Mouse (Mus musculus) testis, adult 2 months (tissue): ENCODE data around the gene Celsr1.

Source experiments
- CTCF ChIP-seq: fragments of 200-500 bp; IDR thresholded peaks from 2 replicates; pipeline ENCODE4 v1.5.1; 2012; ENCODE audit warnings: low read depth, mild to moderate bottlenecking, inconsistent platforms, low read length, moderate library complexity; ENCODE audit not compliant: control insufficient read depth, insufficient read depth, insufficient replicate concordance
- POLR2A ChIP-seq: fragments of 200-500 bp; IDR thresholded peaks from 2 replicates; pipeline ENCODE4 v1.6.1; 2012; ENCODE audit warnings: low read depth, mild to moderate bottlenecking, inconsistent platforms, low read length, moderate library complexity; ENCODE audit not compliant: control insufficient read depth

DNA sequence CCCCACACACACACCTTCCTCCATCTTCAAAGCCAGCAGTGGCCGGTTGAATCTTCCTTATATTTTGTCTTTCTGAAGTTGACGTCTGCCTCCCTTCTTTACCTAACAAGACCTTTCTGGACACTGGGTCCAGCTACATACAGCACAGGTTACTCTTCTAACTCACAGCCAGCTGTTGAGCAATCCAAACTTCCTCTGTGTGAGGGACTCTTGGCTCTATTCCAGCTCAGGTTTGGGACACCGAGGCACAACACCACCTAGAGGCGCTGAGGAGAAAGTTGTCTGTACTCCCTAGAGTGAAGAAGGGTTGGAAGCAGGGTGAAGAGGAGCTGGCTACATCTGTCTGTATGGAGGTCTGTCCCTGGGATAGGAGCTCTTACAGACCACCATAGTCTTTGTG lies 8.8 kb upstream of the Celsr1 start:
- no peak for TF ChIP-seq CTCF
- TF ChIP-seq POLR2A: no peak
